Mouse (Mus musculus) cerebellum, adult 11 months (tissue): Measurements from ENCODE around the gene Tmem59.

Experiments
- DNase-seq: peaks from one replicate; pipeline ENCODE4 v3.0.0; 2022

Tmem59 gene

GRCm38 (mm10) chr4:107178182-107178829, at the start of gene Tmem59:
Gene Tmem59 (plus strand): TSS chr4:107178399.
- DNase-seq: peak; percentile 97

GRCm38 (mm10) chr4:107129373-107129772, 48.8 kb upstream of the Tmem59 start:
- no peak for DNase-seq

GRCm38 (mm10) chr4:107130534-107130933, 47.7 kb upstream of the Tmem59 start:
- DNase-seq: no peak

GRCm38 (mm10) chr4:107134891-107135290, 43.3 kb upstream of the Tmem59 start:
- no peak for DNase-seq

GRCm38 (mm10) chr4:107135663-107136062, 42.5 kb upstream of the Tmem59 start:
- DNase-seq: no peak

GRCm38 (mm10) chr4:107136531-107136930, 41.7 kb upstream of the Tmem59 start:
- no peak for DNase-seq

- DNase-seq: no peak
Observed at GRCm38 (mm10) chr4:107138948-107139835, 39.0 kb upstream of the Tmem59 start.

GRCm38 (mm10) chr4:107139836-107140631, 38.2 kb upstream of the Tmem59 start:
- no peak for DNase-seq

- DNase-seq: no peak
Observed at GRCm38 (mm10) chr4:107143511-107143910, 34.7 kb upstream of the Tmem59 start.

- no peak for DNase-seq
Observed at GRCm38 (mm10) chr4:107150991-107151390, 27.2 kb upstream of the Tmem59 start.

GRCm38 (mm10) chr4:107152571-107152970, 25.6 kb upstream of the Tmem59 start:
- DNase-seq: no peak

- no peak for DNase-seq
Observed at GRCm38 (mm10) chr4:107156983-107157401, 21.2 kb upstream of the Tmem59 start.

GRCm38 (mm10) chr4:107159166-107159773, 18.9 kb upstream of the Tmem59 start:
- DNase-seq: no peak

- DNase-seq: no peak
Observed at GRCm38 (mm10) chr4:107160181-107160580, 18.0 kb upstream of the Tmem59 start.

- DNase-seq: no peak
Observed at GRCm38 (mm10) chr4:107163341-107163740, 14.9 kb upstream of the Tmem59 start.

GRCm38 (mm10) chr4:107163756-107164587, 14.2 kb upstream of the Tmem59 start:
- peak; percentile 71 for DNase-seq

GRCm38 (mm10) chr4:107166700-107167099, 11.5 kb upstream of the Tmem59 start:
- no peak for DNase-seq

GRCm38 (mm10) chr4:107167798-107168197, 10.4 kb upstream of the Tmem59 start:
- DNase-seq: no peak

GRCm38 (mm10) chr4:107177506-107177905, 693 bp upstream of the Tmem59 start:
- DNase-seq: no peak

- peak; percentile 46 for DNase-seq
Observed at GRCm38 (mm10) chr4:107178830-107179490, 761 bp downstream of the Tmem59 start, which contains the start of gene Tceanc2. Gene Tceanc2 (minus strand): TSS chr4:107179116.

- DNase-seq: no peak
Observed at GRCm38 (mm10) chr4:107179561-107179960, 1.4 kb downstream of the Tmem59 start.
